Mouse (Mus musculus): ENCODE results near the gene Pafah1b1. TPM values are rescaled to one million over a fixed set of nuclear protein-coding genes. Genes with fewer than 3 reads are reported as not detected.

Pafah1b1 gene
- polyA plus RNA-seq, 1 experiment from 2014 or later, result 102 TPM

GRCm38 (mm10) chr11:74625333-74625732 lies 99.1 kb downstream of the Pafah1b1 start:
- no peak overlapping the region for H3K4me2 ChIP-seq (ENCODE audit: low read depth, low read length)
- no peak overlapping the region for H3K4me3 ChIP-seq (ENCODE audit: low read depth, low read length)
- peaks cover 9% of the 10 kb centered on the region for H3K27me3 ChIP-seq (ENCODE audit: control insufficient read depth, insufficient read depth, low read length)
- H3K9ac ChIP-seq (replicated peaks; ENCODE audit: low read length), result no peak overlapping the region
- no peak overlapping the region for H3K27ac ChIP-seq (replicated peaks; ENCODE audit: low read depth, low read length)
- H3K4me1 ChIP-seq (ENCODE audit: control insufficient read depth, insufficient read depth, low read length), result no peaks in the 10 kb centered on the region
- no peak for DNase-seq (ENCODE audit: low spot score)
- H3K9me3 ChIP-seq (replicated peaks; ENCODE audit: control insufficient read depth, low read length), result no peaks in the 10 kb centered on the region
- no peak for ATAC-seq (replicated peaks; ENCODE audit: insufficient number of reproducible peaks, low FRiP score, low TSS enrichment, low read depth)
- H3K36me3 ChIP-seq (replicated peaks; ENCODE audit: control insufficient read depth, insufficient read depth, low read depth, low read length), result no peaks in the 10 kb centered on the region

Other genes starting within 250 kb of the Pafah1b1 start
- gene Rap1gap2, start 113.8 kb downstream of the Pafah1b1 start, polyA plus RNA-seq (2014; fragmentation: Nextera tagmentation; extraction: Ambion mirVana), result 1.1 and 1.5 TPM in 2 replicates
- 0.71 and 0.74 TPM in 2 replicates for gene Ccdc92b, start 105.1 kb downstream of the Pafah1b1 start, polyA plus RNA-seq (2014; fragmentation: Nextera tagmentation; extraction: Ambion mirVana)
- 10.8 and 11.2 TPM in 2 replicates for gene Cluh, start 75.2 kb downstream of the Pafah1b1 start, polyA plus RNA-seq (2014; fragmentation: Nextera tagmentation; extraction: Ambion mirVana)
- gene Mettl16, start 46.2 kb upstream of the Pafah1b1 start, polyA plus RNA-seq (2014; fragmentation: Nextera tagmentation; extraction: Ambion mirVana), result 51.2 and 52.2 TPM in 2 replicates
- gene Mnt, start 106.2 kb upstream of the Pafah1b1 start, polyA plus RNA-seq (2014; fragmentation: Nextera tagmentation; extraction: Ambion mirVana), result 3.0 and 3.6 TPM in 2 replicates
- gene Sgsm2, start 172.4 kb upstream of the Pafah1b1 start, polyA plus RNA-seq (2014; fragmentation: Nextera tagmentation; extraction: Ambion mirVana), result 2.5 and 3.4 TPM in 2 replicates
- 55.7 and 62.6 TPM in 2 replicates for gene Tsr1, start 173.4 kb upstream of the Pafah1b1 start, polyA plus RNA-seq (2014; fragmentation: Nextera tagmentation; extraction: Ambion mirVana)
- gene Smg6, start 201.2 kb upstream of the Pafah1b1 start, polyA plus RNA-seq (2014; fragmentation: Nextera tagmentation; extraction: Ambion mirVana), result 16.8 and 17.9 TPM in 2 replicates
- gene Srr, start 201.3 kb upstream of the Pafah1b1 start, polyA plus RNA-seq (2014; fragmentation: Nextera tagmentation; extraction: Ambion mirVana), result 24.7 and 29.2 TPM in 2 replicates